Mouse (Mus musculus) kidney, embryonic 14.5 days (tissue): ENCODE measurements at regions not wholly inside any gene's neighbourhood (a gene's known extent, or its start where the extent isn't known, plus 50 kb on each side); places are given as distances from the start of the nearest gene placed in this dataset.

Experiments used
- ATAC-seq: fragments of 200-750 bp; cut with Nextera tagmentation; 2 replicates; pipeline ENCODE4 v1.8.0; 2017; ENCODE audit warnings: moderate number of reproducible peaks, mild to moderate bottlenecking, moderate TSS enrichment, moderate library complexity; ENCODE audit not compliant: low FRiP score, low TSS enrichment
- H3K27ac ChIP-seq: fragments of 300-500 bp; sonication (generic); 2 replicates; pipeline ENCODE4 v1.5.1; 2014; ENCODE audit warnings: low read depth, mild to moderate bottlenecking, low read length, moderate library complexity, mixed read lengths
- H3K27me3 ChIP-seq: fragments of 300-500 bp; sonication (generic); 2 replicates; pipeline ENCODE4 v1.6.1; 2014; ENCODE audit warnings: mild to moderate bottlenecking, low read length; ENCODE audit not compliant: control insufficient read depth, insufficient read depth
- H3K36me3 ChIP-seq: fragments of 300-500 bp; sonication (generic); 2 replicates; pipeline ENCODE4 v1.6.1; 2014; ENCODE audit warnings: low read length, mixed read lengths; ENCODE audit not compliant: control insufficient read depth, insufficient read depth
- H3K4me1 ChIP-seq: fragments of 300-500 bp; sonication (generic); 2 replicates; pipeline ENCODE4 v1.6.1; 2014; ENCODE audit warnings: low read length, mixed read lengths; ENCODE audit not compliant: control insufficient read depth, insufficient read depth
- H3K4me2 ChIP-seq: fragments of 300-500 bp; sonication (generic); replicated peaks from 2 replicates; pipeline ENCODE4 v1.6.1; 2014; ENCODE audit warnings: low read depth, mild to moderate bottlenecking, low read length
- H3K4me3 ChIP-seq: fragments of 300-500 bp; sonication (generic); 2 replicates; pipeline ENCODE4 v1.5.1; 2014; ENCODE audit warnings: mild to moderate bottlenecking, low read length
- H3K9ac ChIP-seq: fragments of 300-500 bp; sonication (generic); 2 replicates; pipeline ENCODE4 v1.6.1; 2014; ENCODE audit warnings: low read depth, mild to moderate bottlenecking, low read length, moderate library complexity
- H3K9me3 ChIP-seq: fragments of 300-500 bp; sonication (generic); 2 replicates; pipeline ENCODE4 v1.6.1; 2016; ENCODE audit warnings: low read length; ENCODE audit not compliant: control insufficient read depth
- WGBS: fragments of 180-500 bp; shearing (Covaris S2); extraction: QIAGEN DNeasy Blood & Tissue Kit; methylation state at CpG from one replicate; pipeline ENCODE4 v1.1.7; 2014; 5-methylcytosine and 5-hydroxymethylcytosine counted together

DNA sequence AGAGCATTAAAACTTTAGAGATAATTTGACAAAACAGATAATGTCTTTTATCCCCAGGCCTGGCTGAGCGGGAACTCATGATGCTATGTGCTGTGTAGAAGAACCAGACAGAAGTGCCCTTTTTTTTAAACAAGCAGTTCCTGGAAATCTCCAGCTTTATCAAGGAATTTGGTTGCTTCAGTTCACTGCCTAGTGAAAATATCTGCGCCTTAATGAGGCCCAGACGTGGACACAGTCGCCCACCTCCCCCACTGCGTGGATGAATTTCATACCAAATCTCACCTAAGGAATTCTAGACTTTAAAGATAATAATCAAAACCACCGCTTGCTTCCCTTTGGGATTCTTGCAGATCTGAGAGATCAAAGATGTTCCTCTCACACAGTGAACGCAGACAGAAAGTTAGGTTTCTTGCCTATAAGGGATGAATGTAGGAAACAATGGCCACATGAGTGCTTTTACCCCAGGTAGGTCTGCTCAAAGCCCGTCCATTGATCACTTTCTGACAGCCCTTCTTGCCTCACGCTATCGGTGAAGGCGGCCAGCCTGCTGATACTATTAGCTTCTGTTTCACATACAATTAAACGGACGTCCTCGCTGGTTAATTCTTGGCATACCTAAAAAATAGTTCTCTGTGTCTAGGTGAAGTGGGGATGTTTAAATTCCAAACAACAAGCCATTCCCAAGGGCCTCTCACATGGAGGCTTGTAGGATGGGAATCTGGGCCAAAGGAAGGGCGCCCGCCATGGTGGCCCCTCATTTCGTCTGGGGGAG is 159.6 kb downstream of the 1500009L16Rik start:
- H3K27ac ChIP-seq: no peak overlapping the region; the same call in 1 of the 2 replicates
- no peak for ATAC-seq
- no peak overlapping the region for H3K9ac ChIP-seq
- 51% methylated on average over 17 of the region's 17 CpGs for WGBS
- H3K9me3 ChIP-seq: no peaks in the 10 kb centered on the region
- no peaks in the 10 kb centered on the region for H3K36me3 ChIP-seq
- no peak overlapping the region for H3K4me2 ChIP-seq
- H3K4me1 ChIP-seq: peaks cover 11% of the 10 kb centered on the region
- no peak overlapping the region for H3K4me3 ChIP-seq
- no peaks in the 10 kb centered on the region for H3K27me3 ChIP-seq

DNA sequence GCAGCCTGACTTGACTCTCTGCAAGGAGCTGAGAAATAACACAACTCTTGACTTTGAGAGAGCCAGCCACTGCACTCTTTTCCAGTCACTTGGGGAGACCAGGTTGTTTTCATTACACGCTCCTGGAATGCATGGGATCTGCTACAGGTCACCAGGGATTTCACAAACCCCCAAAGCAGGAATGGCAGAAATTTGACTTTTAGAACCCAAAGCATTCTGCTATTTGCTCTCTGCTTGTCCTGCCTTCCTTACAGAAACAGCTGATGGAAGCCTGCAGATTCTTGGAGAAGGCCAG is 160.2 kb downstream of the 1500009L16Rik start:
- Histone ChIP-seq H3K9me3 (no peaks in the 10 kb centered on the region), H3K4me2 (no peak overlapping the region), H3K4me1 (peaks cover 11% of the 10 kb centered on the region), H3K9ac (no peak overlapping the region), H3K27ac (no peak overlapping the region), H3K36me3 (no peaks in the 10 kb centered on the region), H3K27me3 (no peaks in the 10 kb centered on the region), H3K4me3 (no peak overlapping the region)
- 48% methylated on average over 1 of the region's 1 CpGs for WGBS
- ATAC-seq: 0 out of 2 replicates have a peak, but pooled peaks have one; percentile 35

DNA sequence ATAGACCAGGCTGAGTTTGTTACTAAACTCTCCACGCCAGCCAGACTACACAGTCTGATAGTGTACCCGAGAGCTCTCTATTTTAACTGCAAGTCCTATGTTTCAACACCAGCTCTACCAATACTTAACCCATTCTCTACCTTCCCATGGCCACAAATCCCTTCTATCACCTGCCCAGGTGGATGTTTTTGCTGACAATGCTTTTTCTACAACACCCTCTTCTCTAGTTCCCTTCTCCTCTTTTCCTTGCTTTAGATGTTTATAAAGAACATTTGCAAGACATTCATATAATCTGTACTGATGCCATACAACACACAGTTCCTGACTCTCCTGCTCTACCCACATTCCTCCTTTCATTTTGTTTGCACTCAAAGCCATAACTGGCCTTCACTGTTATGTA is 161.9 kb downstream of the 1500009L16Rik start:
- no peak overlapping the region for H3K9ac ChIP-seq
- H3K27ac ChIP-seq: no peak overlapping the region
- peaks cover 11% of the 10 kb centered on the region for H3K4me1 ChIP-seq
- WGBS: 96% methylated on average over 2 of the region's 2 CpGs
- H3K4me3 ChIP-seq: no peak overlapping the region
- no peaks in the 10 kb centered on the region for H3K27me3 ChIP-seq
- no peaks in the 10 kb centered on the region for H3K9me3 ChIP-seq
- H3K36me3 ChIP-seq: no peaks in the 10 kb centered on the region
- ATAC-seq: no peak
- H3K4me2 ChIP-seq: no peak overlapping the region

DNA sequence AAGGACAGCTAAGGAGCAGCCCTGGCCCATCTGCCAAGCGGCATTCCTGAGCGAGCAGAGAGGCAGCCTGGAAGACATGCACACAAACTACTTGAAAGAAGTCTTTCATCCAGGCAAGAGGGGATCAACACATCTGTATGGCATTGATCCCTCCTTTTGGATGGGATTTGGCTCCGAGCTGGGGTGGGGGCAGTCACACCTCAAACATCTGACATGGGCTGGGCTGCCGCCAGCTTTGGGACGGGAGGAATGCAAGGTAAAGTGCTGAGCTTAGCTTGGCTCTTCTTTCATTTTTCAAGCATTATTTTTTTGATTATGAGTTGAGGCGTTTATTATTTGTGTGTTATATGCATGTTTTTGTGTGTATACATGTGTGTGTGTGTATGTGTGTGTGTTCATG is 165.9 kb downstream of the 1500009L16Rik start:
- H3K4me2 ChIP-seq: no peak overlapping the region
- H3K4me3 ChIP-seq: no peak overlapping the region
- no peak for ATAC-seq
- no peaks in the 10 kb centered on the region for H3K27me3 ChIP-seq
- 90% methylated on average over 6 of the region's 6 CpGs for WGBS
- no peak overlapping the region for H3K27ac ChIP-seq
- H3K9me3 ChIP-seq: no peaks in the 10 kb centered on the region
- no peaks in the 10 kb centered on the region for H3K4me1 ChIP-seq
- H3K36me3 ChIP-seq: no peaks in the 10 kb centered on the region
- H3K9ac ChIP-seq: no peak overlapping the region

DNA sequence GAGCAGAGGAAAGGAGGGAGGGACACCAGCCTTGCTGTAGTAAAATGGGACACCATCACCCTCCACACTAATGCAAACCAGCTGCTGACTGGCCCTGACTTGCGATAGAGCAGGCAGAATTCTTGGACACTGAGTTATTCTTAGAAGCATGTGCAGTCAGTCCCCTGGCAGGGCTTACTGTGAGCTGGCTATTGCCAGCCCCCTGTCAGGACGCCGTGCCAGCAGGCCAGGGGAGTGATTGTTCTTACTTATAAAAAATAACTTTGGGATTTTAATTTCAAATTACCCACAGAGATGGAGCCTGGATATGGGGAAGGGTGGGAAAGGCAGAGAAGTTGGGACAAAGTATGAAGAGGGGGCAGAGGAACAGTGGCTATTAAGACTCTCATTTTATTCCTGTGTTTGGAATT is 173.1 kb downstream of the 1500009L16Rik start:
- H3K27me3 ChIP-seq: no peaks in the 10 kb centered on the region
- H3K9me3 ChIP-seq: no peaks in the 10 kb centered on the region
- no peak for ATAC-seq
- H3K4me3 ChIP-seq: no peak overlapping the region
- no peak overlapping the region for H3K9ac ChIP-seq
- no peak overlapping the region for H3K27ac ChIP-seq
- H3K4me2 ChIP-seq: no peak overlapping the region
- H3K36me3 ChIP-seq: no peaks in the 10 kb centered on the region
- WGBS: 57% methylated on average over 3 of the region's 3 CpGs
- H3K4me1 ChIP-seq: no peaks in the 10 kb centered on the region

DNA sequence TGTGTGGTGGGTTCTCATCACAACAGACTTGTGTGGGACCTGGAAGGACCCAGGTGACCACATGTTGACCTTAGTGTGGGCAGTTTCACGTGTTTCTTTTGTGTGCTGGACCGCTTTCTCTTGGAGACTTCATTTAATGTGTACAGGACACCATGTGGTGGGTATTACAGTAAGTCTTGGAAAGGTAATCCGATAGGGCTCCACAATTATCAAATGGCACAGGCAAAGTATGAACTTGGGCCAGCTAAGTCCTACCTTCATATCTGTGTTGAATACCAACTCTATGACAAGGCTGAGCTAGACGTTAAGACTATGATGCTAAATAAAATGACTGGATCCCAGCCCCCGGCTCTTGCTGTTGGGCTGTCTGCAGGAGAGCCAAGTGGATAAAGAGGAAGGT is 173.5 kb downstream of the 1500009L16Rik start:
- Histone ChIP-seq H3K4me2 (no peak overlapping the region), H3K9ac (no peak overlapping the region), H3K4me3 (no peak overlapping the region), H3K36me3 (no peaks in the 10 kb centered on the region), H3K27ac (no peak overlapping the region), H3K4me1 (no peaks in the 10 kb centered on the region), H3K27me3 (no peaks in the 10 kb centered on the region), H3K9me3 (no peaks in the 10 kb centered on the region)
- ATAC-seq: no peak
- 79% methylated on average over 5 of the region's 5 CpGs for WGBS

GRCm38 (mm10) chr10:83897558-83897957 is 174.9 kb downstream of the 1500009L16Rik start:
- H3K36me3 ChIP-seq: no peaks in the 10 kb centered on the region
- H3K4me2 ChIP-seq: no peak overlapping the region
- H3K4me3 ChIP-seq: no peak overlapping the region
- no peaks in the 10 kb centered on the region for H3K9me3 ChIP-seq
- WGBS: 61% methylated on average over 6 of the region's 6 CpGs
- no peak for ATAC-seq
- H3K27me3 ChIP-seq: no peaks in the 10 kb centered on the region
- H3K9ac ChIP-seq: no peak overlapping the region
- H3K4me1 ChIP-seq: no peaks in the 10 kb centered on the region
- no peak overlapping the region for H3K27ac ChIP-seq

GRCm38 (mm10) chr10:83906751-83907150 is 184.1 kb downstream of the 1500009L16Rik start:
- no peak overlapping the region for H3K27ac ChIP-seq
- no peak overlapping the region for H3K9ac ChIP-seq
- no peaks in the 10 kb centered on the region for H3K4me1 ChIP-seq
- WGBS: 76% methylated on average over 8 of the region's 8 CpGs
- no peaks in the 10 kb centered on the region for H3K27me3 ChIP-seq
- no peaks in the 10 kb centered on the region for H3K9me3 ChIP-seq
- no peak for ATAC-seq
- H3K36me3 ChIP-seq: no peaks in the 10 kb centered on the region
- H3K4me3 ChIP-seq: no peak overlapping the region
- H3K4me2 ChIP-seq: no peak overlapping the region

GRCm38 (mm10) chr10:83910649-83911370 is 188.1 kb downstream of the 1500009L16Rik start:
- Histone ChIP-seq H3K4me2 (no peak overlapping the region), H3K27ac (no peak overlapping the region), H3K9me3 (no peaks in the 10 kb centered on the region), H3K9ac (no peak overlapping the region), H3K27me3 (no peaks in the 10 kb centered on the region), H3K36me3 (no peaks in the 10 kb centered on the region), H3K4me3 (no peak overlapping the region), H3K4me1 (peaks cover 19% of the 10 kb centered on the region)
- 87% methylated on average over 10 of the region's 10 CpGs for WGBS
- no peak for ATAC-seq
